Mouse (Mus musculus) spleen, adult 10 weeks (tissue): ENCODE measurements around the gene Olfr644. TPM values are rescaled to one million over a fixed set of nuclear protein-coding genes. Genes with fewer than 3 reads are reported as not detected.

Experiments
- polyA plus RNA-seq: library from polyadenylated mRNA; stranded (reverse); fragments of 350-450 nt; fragmentation: Illumina TruSeq; extraction: RNeasy Lipid Tissue Mini Kit (QIAGEN cat#74804); gene quantifications from one replicate; pipeline ENCODE4 v1.2.3, GENCODE M21; 2015; ENCODE audit warnings: low replicate concordance; ENCODE audit not compliant: insufficient read depth

The Olfr644 gene
- polyA plus RNA-seq: not detected

DNA sequence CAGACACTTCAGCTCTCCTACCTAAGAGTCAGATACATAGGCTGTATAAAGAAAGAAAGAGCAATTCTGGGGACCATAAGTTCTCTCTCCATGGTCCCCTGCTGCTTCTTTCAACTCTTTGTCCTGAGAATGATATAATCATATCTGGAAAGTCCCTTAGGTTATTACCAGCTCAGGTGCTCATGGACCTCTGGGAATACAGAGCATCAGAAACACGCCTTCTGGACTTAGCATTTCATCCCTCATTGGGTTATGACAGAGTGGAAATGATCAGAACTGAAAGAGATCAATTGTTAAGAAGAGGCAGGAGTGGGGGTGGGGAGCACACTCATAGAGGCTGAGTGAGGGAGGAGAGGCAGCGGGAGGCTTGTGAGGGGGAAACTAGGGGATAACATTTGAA is at the start of gene Olfr644:
TSS of gene Olfr644 (minus strand) at position 101 of the 400 bp plus-strand sequence.

GRCm38 (mm10) chr7:104104757-104104972 is 33.0 kb upstream of the Olfr644 start, which contains the start of gene Olfr646:
Gene Olfr646, plus strand, starts transcription at chr7:104104873.

GRCm38 (mm10) chr7:104085365-104085764 is 13.7 kb upstream of the Olfr644 start, which contains the start of gene Olfr645:
Gene Olfr645, minus strand, starts transcription at chr7:104085465.

DNA sequence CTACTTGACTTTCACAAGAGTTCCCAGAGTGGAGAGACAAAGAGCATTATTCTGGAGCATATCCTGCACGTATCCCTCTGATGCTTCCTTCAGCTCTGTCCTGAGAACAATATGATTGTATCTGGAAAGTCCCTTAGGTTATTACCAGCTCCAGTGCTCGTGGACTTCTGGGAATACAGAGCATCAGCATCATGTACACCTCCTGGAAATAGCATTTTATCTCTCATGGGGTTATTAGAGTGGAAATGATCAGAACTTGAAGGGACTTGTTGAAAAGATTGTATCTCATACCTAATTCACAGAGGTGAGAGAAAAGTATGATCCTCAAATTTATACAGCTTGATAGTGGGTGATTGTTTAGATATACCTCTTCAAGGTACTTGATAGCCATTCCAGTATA is 10.3 kb downstream of the Olfr644 start, which contains the start of gene 4930516K23Rik:
TSS of gene 4930516K23Rik (minus strand) at position 101 of the 400 bp plus-strand sequence.

GRCm38 (mm10) chr7:104052566-104052965 is 19.1 kb downstream of the Olfr644 start, which contains the start of gene Olfr642:
Gene Olfr642, minus strand, starts transcription at chr7:104052666.

GRCm38 (mm10) chr7:104035145-104035544 is 36.5 kb downstream of the Olfr644 start, which contains the start of gene Olfr641:
Gene Olfr641, plus strand, starts transcription at chr7:104035445.

DNA sequence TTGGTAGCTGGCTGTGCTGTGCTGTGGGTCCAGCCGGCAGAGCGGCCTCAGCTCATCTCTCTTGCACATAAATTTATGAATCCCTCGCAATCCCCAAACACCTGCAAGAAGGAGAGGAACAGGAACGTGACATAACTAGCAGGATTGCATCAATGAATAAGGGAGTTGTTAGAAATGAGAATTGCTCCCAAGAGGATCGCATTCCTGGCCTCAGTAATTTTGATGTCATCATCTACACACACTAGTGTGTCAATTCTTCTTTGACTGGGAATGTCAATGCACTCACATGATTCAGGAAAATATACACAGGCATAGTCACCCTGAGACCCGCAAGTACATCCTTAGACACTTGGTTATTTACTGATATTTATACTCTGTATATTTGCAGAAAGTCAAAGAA is 46.2 kb downstream of the Olfr644 start, which contains the start of gene Olfr640:
TSS of gene Olfr640 (minus strand) at position 101 of the 400 bp plus-strand sequence.

GRCm38 (mm10) chr7:104017203-104017602 is 54.5 kb downstream of the Olfr644 start, which contains the start of gene Olfr639:
Gene Olfr639, minus strand, starts transcription at chr7:104017303.

Other genes with a start within 250 kb of the Olfr644 start
- gene Hbb-bs, start 243.8 kb downstream of the Olfr644 start, polyA plus RNA-seq: 24,371 TPM
- gene Hbb-bh2, start 231.3 kb downstream of the Olfr644 start, polyA plus RNA-seq: not detected
- 0.80 TPM for gene Hbb-bh1, start 228.7 kb downstream of the Olfr644 start, polyA plus RNA-seq
- gene Hbb-y, start 218.7 kb downstream of the Olfr644 start, polyA plus RNA-seq: not detected
- gene Olfr66, start 185.6 kb downstream of the Olfr644 start, polyA plus RNA-seq: not detected
- gene Olfr64, start 177.4 kb downstream of the Olfr644 start, polyA plus RNA-seq: not detected
- not detected for gene Olfr65, start 168.4 kb downstream of the Olfr644 start, polyA plus RNA-seq
- gene Olfr631, start 143.0 kb downstream of the Olfr644 start, polyA plus RNA-seq: not detected
- gene Olfr632, start 137.5 kb downstream of the Olfr644 start, polyA plus RNA-seq: not detected
- not detected for gene Olfr633, start 127.4 kb downstream of the Olfr644 start, polyA plus RNA-seq
- gene Olfr635, start 100.7 kb downstream of the Olfr644 start, polyA plus RNA-seq: not detected
- not detected for gene Olfr638, start 73.1 kb downstream of the Olfr644 start, polyA plus RNA-seq
- gene Olfr639, start 54.6 kb downstream of the Olfr644 start, polyA plus RNA-seq: not detected
- gene Olfr640, start 46.3 kb downstream of the Olfr644 start, polyA plus RNA-seq: not detected
- gene Olfr641, start 36.4 kb downstream of the Olfr644 start, polyA plus RNA-seq: not detected
- gene Olfr642, start 19.2 kb downstream of the Olfr644 start, polyA plus RNA-seq: not detected
- not detected for gene 4930516K23Rik, start 10.4 kb downstream of the Olfr644 start, polyA plus RNA-seq
- not detected for gene Olfr645, start 13.6 kb upstream of the Olfr644 start, polyA plus RNA-seq
- gene Olfr646, start 33.0 kb upstream of the Olfr644 start, polyA plus RNA-seq: not detected
- not detected for gene Ubqln5, start 58.0 kb upstream of the Olfr644 start, polyA plus RNA-seq
- gene Olfr643, start 65.5 kb upstream of the Olfr644 start, polyA plus RNA-seq: not detected
- gene Ubqln3, start 71.4 kb upstream of the Olfr644 start, polyA plus RNA-seq: not detected
- not detected for gene Ubqlnl, start 78.7 kb upstream of the Olfr644 start, polyA plus RNA-seq
- gene Olfm5, start 93.0 kb upstream of the Olfr644 start, polyA plus RNA-seq: not detected
- gene Olfr648, start 111.5 kb upstream of the Olfr644 start, polyA plus RNA-seq: 0.15 TPM
- gene Olfr649, start 124.1 kb upstream of the Olfr644 start, polyA plus RNA-seq: not detected
- gene Trim6, start 146.9 kb upstream of the Olfr644 start, polyA plus RNA-seq: 1.7 TPM
- 157 TPM for gene Trim34a, start 172.6 kb upstream of the Olfr644 start, polyA plus RNA-seq
- 69.3 TPM for gene Trim5, start 216.2 kb upstream of the Olfr644 start, polyA plus RNA-seq
- gene Trim12a, start 243.6 kb upstream of the Olfr644 start, polyA plus RNA-seq: 305 TPM